Mouse (Mus musculus) C2C12 (cell line): ENCODE data around the gene Igsf3. TPM values are rescaled to one million over a fixed set of nuclear protein-coding genes. Genes with fewer than 3 reads are reported as not detected.
"Not testable (repeated sequence)": the region's sequence is repeated elsewhere in the genome, so short reads cannot be mapped to it uniquely, and the experiment has no call there.

ENCODE experiments used
- H3K27me3 ChIP-seq: one replicate; pipeline ENCODE4 v1.6.1; 2011; ENCODE audit not compliant: control insufficient read depth, insufficient read depth, insufficient read length
- H3K36me3 ChIP-seq: one replicate; pipeline ENCODE4 v1.6.1; 2011; ENCODE audit not compliant: control insufficient read depth, insufficient read depth
- H3K4me3 ChIP-seq: one replicate; pipeline ENCODE4 v1.5.1; 2011; ENCODE audit warnings: mild to moderate bottlenecking, control low read depth; ENCODE audit not compliant: poor library complexity, insufficient read depth, severe bottlenecking
- H3K79me2 ChIP-seq: one replicate; pipeline ENCODE4 v1.6.1; 2011; ENCODE audit not compliant: control insufficient read depth, insufficient read depth
- H3K79me3 ChIP-seq: one replicate; pipeline ENCODE4 v1.6.1; 2011; ENCODE audit warnings: low read depth, control low read depth
- H3ac ChIP-seq: one replicate; pipeline ENCODE3; 2011; ENCODE audit warnings: low read depth; ENCODE audit not compliant: control insufficient read depth, insufficient read length
- CEBPB ChIP-seq: IDR thresholded peaks from one replicate; pipeline ENCODE4 v1.6.1; 2011; ENCODE audit warnings: low read depth, mild to moderate bottlenecking, control low read depth, moderate library complexity
- CTCF ChIP-seq: IDR thresholded peaks from one replicate; pipeline ENCODE4 v1.5.1; 2011; ENCODE audit not compliant: control insufficient read depth, insufficient read depth, insufficient read length
- FOSL1 ChIP-seq: IDR thresholded peaks from one replicate; pipeline ENCODE4 v1.8.0; 2011; ENCODE audit warnings: mild to moderate bottlenecking, low read length; ENCODE audit not compliant: poor library complexity, insufficient read depth, severe bottlenecking
- MAX ChIP-seq: IDR thresholded peaks from one replicate; pipeline ENCODE4 v1.6.1; 2011; ENCODE audit warnings: mild to moderate bottlenecking, control low read depth
- MYOD1 ChIP-seq: IDR thresholded peaks from one replicate; pipeline ENCODE4 v1.6.1; 2011; ENCODE audit warnings: low read depth; ENCODE audit not compliant: control insufficient read depth, insufficient read length
- MYOG ChIP-seq: IDR thresholded peaks from one replicate; pipeline ENCODE4 v1.6.1; 2011; ENCODE audit not compliant: control insufficient read depth, insufficient read length; ENCODE audit errors: extremely low read depth
- USF1 ChIP-seq: IDR thresholded peaks from one replicate; pipeline ENCODE4 v1.6.1; 2011; ENCODE audit warnings: low read depth, mild to moderate bottlenecking, control low read depth, moderate library complexity
- polyA plus RNA-seq: library from polyadenylated mRNA; unstranded; fragments of >200 nt; fragmentation: generic; extraction: Trizol; gene quantifications from one replicate; pipeline ENCODE4 v1.2.1, GENCODE M21; 2012; ENCODE audit warnings: missing spikeins

Igsf3 gene
- polyA plus RNA-seq, 1 experiment = 4.0 TPM

GRCm38 (mm10) chr3:101410202-101410601 is 33.3 kb downstream of the Igsf3 start:
- Histone ChIP-seq H3ac (no peak overlapping the region), H3K4me3 (no peak overlapping the region), H3K27me3 (no peaks in the 10 kb centered on the region), H3K36me3 (no peaks in the 10 kb centered on the region), H3K79me3 (no peaks in the 10 kb centered on the region), H3K79me2 (no peaks in the 10 kb centered on the region)
- TF ChIP-seq CTCF = no peak
- no peak for TF ChIP-seq USF1
- no peak for TF ChIP-seq MYOD1
- TF ChIP-seq MAX = no peak

- TF ChIP-seq MAX = no peak
- no peak for TF ChIP-seq FOSL1
- no peak for TF ChIP-seq USF1
- TF ChIP-seq MYOD1 = no peak
- TF ChIP-seq MYOG = no peak
- TF ChIP-seq CTCF = no peak
- no peak for TF ChIP-seq CEBPB
Measured at GRCm38 (mm10) chr3:101410745-101411144, 33.9 kb downstream of the Igsf3 start.

DNA sequence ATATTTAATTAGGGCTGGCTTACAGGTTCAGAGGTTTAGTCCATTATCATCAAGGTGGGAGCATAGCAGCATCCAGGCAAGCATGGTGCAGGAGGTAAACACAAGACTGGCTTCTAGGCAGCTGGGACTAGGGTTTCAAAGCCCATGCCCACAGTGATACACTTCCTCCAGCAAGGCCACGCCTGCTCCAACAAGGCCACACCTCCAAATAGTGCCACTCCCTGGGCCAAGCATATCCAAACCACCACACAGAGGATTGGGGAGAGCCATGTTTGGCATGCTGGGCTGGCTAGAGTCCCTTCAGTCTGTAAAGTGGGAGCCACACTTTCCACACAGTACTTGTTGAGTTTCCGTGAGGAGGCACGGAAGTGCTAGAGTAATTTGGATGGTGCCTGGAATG is 34.7 kb downstream of the Igsf3 start:
- Histone ChIP-seq H3K36me3 (no peaks in the 10 kb centered on the region), H3K79me2 (no peaks in the 10 kb centered on the region), H3K27me3 (no peaks in the 10 kb centered on the region), H3K4me3 (no peak overlapping the region), H3K79me3 (no peaks in the 10 kb centered on the region), H3ac (no peak overlapping the region)
- no peak for TF ChIP-seq MYOG
- no peak for TF ChIP-seq CEBPB
- no peak for TF ChIP-seq USF1
- TF ChIP-seq MYOD1 = no peak
- TF ChIP-seq CTCF = no peak
- no peak for TF ChIP-seq FOSL1
- TF ChIP-seq MAX = no peak

More at GRCm38 (mm10) chr3:101410745-101411144, 33.9 kb downstream of the Igsf3 start:
- no peaks in the 10 kb centered on the region for H3K79me3 ChIP-seq
- H3ac ChIP-seq = no peak overlapping the region
- no peak overlapping the region for H3K4me3 ChIP-seq
- no peaks in the 10 kb centered on the region for H3K27me3 ChIP-seq
- no peaks in the 10 kb centered on the region for H3K36me3 ChIP-seq
- H3K79me2 ChIP-seq = no peaks in the 10 kb centered on the region

- Histone ChIP-seq H3K79me2 (no peaks in the 10 kb centered on the region), H3K36me3 (no peaks in the 10 kb centered on the region), H3K79me3 (no peaks in the 10 kb centered on the region), H3K4me3 (no peak overlapping the region), H3K27me3 (no peaks in the 10 kb centered on the region), H3ac (no peak overlapping the region)
- TF ChIP-seq CEBPB = no peak
- TF ChIP-seq FOSL1 = no peak
- no peak for TF ChIP-seq CTCF
- no peak for TF ChIP-seq MYOD1
- no peak for TF ChIP-seq MYOG
- TF ChIP-seq MAX = no peak
- TF ChIP-seq USF1 = no peak
Measured at GRCm38 (mm10) chr3:101412115-101412514, 35.2 kb downstream of the Igsf3 start.

GRCm38 (mm10) chr3:101413013-101413412 is 36.1 kb downstream of the Igsf3 start:
- H3K79me3 ChIP-seq, H3K27me3 ChIP-seq, H3K79me2 ChIP-seq, H3K36me3 ChIP-seq, H3ac ChIP-seq, H3K4me3 ChIP-seq: not testable (repeated sequence)

- H3K27me3 ChIP-seq = no peaks in the 10 kb centered on the region
- H3K79me2 ChIP-seq = no peaks in the 10 kb centered on the region
- H3ac ChIP-seq = no peak overlapping the region
- H3K36me3 ChIP-seq = no peaks in the 10 kb centered on the region
- no peak for TF ChIP-seq MYOD1
- no peak for TF ChIP-seq CTCF
- no peak for TF ChIP-seq MYOG
- TF ChIP-seq FOSL1 = no peak
- no peak for TF ChIP-seq USF1
- no peak for TF ChIP-seq CEBPB
- TF ChIP-seq MAX = no peak
- no peak overlapping the region for H3K4me3 ChIP-seq
- H3K79me3 ChIP-seq = no peaks in the 10 kb centered on the region
Measured at GRCm38 (mm10) chr3:101418740-101419652, 42.1 kb downstream of the Igsf3 start.
